Mouse (Mus musculus): ENCODE measurements around the gene Plch1.

DNA sequence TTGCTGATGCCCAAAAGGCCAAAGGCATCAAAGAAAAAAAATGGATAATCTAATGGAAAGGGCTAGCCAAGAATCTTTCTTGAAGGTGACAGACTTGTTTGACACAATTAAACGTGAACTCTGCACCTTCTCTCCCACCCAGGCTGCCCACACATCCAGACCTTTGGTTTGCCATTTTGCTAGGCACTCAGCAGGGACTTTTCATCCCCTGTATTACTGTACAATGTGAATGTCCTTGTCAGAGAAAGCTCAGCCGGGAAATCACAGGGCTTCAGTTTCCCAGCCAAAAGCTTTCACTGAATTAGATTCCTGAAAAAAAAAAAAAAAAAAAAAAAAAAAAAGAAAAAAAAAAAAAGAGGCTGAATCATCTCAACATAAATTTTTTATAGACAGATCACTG lies 34.2 kb downstream of the Plch1 start:
- TF ChIP-seq CTCF (IDR thresholded peaks at IDR 0.05; ENCODE audit: insufficient read depth, low read depth, low read length) (no peak), POLR2A (IDR thresholded peaks at IDR 0.05; ENCODE audit: insufficient read depth, low read depth, low read length) (no peak)

Data from olfactory bulb, adult 2 months (tissue).